9 mouse cellular contexts compared by ENCODE assay signal in the genomic region with DNA sequence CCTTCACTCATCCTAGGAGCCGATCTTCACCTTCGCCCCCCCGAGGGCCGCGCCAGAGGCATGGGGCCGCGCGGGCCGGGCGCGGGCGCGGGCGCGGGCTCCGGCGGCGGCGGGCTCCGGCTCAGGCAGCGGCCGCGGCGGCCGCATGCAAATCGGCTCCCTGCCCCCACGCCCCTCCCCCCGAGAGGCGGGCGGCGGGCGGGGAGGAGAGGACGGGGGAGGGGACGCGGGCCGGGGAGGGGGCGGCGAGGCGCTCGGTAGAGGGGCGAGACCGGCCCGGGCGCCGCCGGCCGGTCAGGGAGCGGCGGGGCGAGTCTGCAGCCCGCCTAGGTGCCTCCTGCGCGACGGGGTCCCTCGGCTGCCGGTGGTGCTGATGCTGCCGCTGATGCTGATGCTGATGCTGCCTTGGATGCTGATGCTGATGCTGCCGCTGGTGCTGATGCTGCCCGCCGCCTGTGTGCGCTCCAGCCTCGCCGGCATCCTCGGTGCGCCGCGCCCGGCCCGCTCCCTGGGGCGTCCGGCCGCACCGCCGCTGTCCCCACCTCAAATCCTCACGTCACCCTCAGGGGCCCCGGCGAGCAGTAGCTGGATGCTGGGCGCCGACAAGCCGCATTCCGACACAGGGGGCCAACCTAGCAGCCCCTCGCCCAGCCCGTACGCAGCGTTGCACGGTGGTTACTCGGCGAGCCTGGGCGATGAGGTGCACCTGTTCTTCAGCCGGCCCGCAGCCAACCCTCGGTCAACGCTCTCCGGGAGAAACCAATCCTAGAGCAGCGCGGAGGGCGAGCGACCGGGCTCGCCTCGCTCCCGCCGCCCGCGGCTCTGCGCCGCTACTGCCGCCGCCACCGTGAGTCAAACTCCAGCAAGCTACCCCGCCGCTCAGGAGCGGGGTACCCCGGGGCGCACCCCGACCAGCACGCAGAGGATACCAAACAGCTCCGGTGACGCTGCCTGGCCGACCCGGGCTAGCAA. TPM values are rescaled to one million over a fixed set of nuclear protein-coding genes. Genes with fewer than 3 reads are reported as not detected.
DNase-seq lines count a peak whose midpoint lies in the region; ATAC-seq and TF ChIP-seq lines count a peak whose summit lies in the region.
"Had no signal": no experiment of that assay in that cellular context is flagged by ENCODE, and none has a peak within 500 bp of the region (broad histone marks: within the 10 kb centered on the region; RNA-seq: fewer than 3 reads in every experiment).

A gene (minus strand): TSS at position 299 of the 972 bp plus-strand sequence.

- ATAC-seq in lung, postnatal 0 days: peak; percentile 43; the same call in 1 of the 2 replicates
- peak; percentile 85 for ATAC-seq in midbrain, embryonic 15.5 days (replicated peaks)

- DNase-seq in lung, postnatal 0 days (ENCODE audit: low spot score): no peak
- DNase-seq in lung, postnatal 25 days (ENCODE audit: low spot score): no peak
- peak; percentile 85 to 88 for DNase-seq in cerebellum, postnatal 10 days
- DNase-seq in frontal cortex, adult 2 months (ENCODE audit: extremely low spot score in 1 of 2, low spot score in 1 of 2): peak in 1 of 2 experiments; percentile 63
- DNase-seq in left cerebral cortex, adult 2 months (ENCODE audit: extremely low spot score in 1 of 2, low spot score in 2 of 2): peak; percentile 71 to 72
- DNase-seq in T-cell, adult 2 months (ENCODE audit: low spot score): no peak
- DNase-seq in lung, postnatal 36 days: no peak

- H3K9ac ChIP-seq in lung, postnatal 0 days (replicated peaks; ENCODE audit: low read depth): no peak within 1 kb of the TSS
- H3K9ac ChIP-seq in midbrain, embryonic 15.5 days: peak within 1 kb of the TSS; percentile 89

- no peaks in the 10 kb centered on the region for H3K36me3 ChIP-seq in lung, postnatal 0 days (ENCODE audit: insufficient read depth, low read length)
- no peaks in the 10 kb centered on the region for H3K36me3 ChIP-seq in midbrain, embryonic 15.5 days (replicated peaks)

- peak within 1 kb of the TSS; percentile 60 for H3K4me2 ChIP-seq in lung, postnatal 0 days (replicated peaks; ENCODE audit: low read depth, low read length)
- peak within 1 kb of the TSS; percentile 70 for H3K4me2 ChIP-seq in midbrain, embryonic 15.5 days

- H3K4me1 ChIP-seq in lung, postnatal 0 days (ENCODE audit: insufficient read depth, low read depth, low read length): no peaks in the 10 kb centered on the region
- H3K4me1 ChIP-seq in midbrain, embryonic 15.5 days: peaks cover 18% of the 10 kb centered on the region

- intact Hi-C loops in left cerebral cortex, adult 2 months (cut with DNase I): loop anchor here (1.0 to 5.0 kb wide), 2 partner anchors 366 to 481 kb away; no protein-coding TSS in a partner anchor

- 2% methylated on average over 71 of the region's 121 CpGs for WGBS in lung, postnatal 0 days
- under 1% methylated on average over 96 of the region's 121 CpGs for WGBS in midbrain, embryonic 15.5 days

- no peak within 1 kb of the TSS for H3K27ac ChIP-seq in lung, postnatal 0 days (ENCODE audit: low read length)
- H3K27ac ChIP-seq in left cerebral cortex, adult 2 months: peak within 1 kb of the TSS; percentile 97
- H3K27ac ChIP-seq in midbrain, embryonic 15.5 days: peak within 1 kb of the TSS; percentile 97

- no peak for TF ChIP-seq EP300 in lung, postnatal 0 days (IDR thresholded peaks at IDR 0.05)

- peaks cover 42% of the 10 kb centered on the region for H3K27me3 ChIP-seq in lung, postnatal 0 days (replicated peaks; ENCODE audit: insufficient read depth, low read length)
- H3K27me3 ChIP-seq in midbrain, embryonic 15.5 days (replicated peaks): no peaks in the 10 kb centered on the region

- TF ChIP-seq CTCF in lung, postnatal 0 days (IDR thresholded peaks at IDR 0.05): no peak
- peak; percentile 42 for TF ChIP-seq CTCF in left cerebral cortex, adult 2 months (IDR thresholded peaks at IDR 0.05)

- H3K9me3 ChIP-seq in lung, postnatal 0 days (ENCODE audit: low read length): no peaks in the 10 kb centered on the region
- H3K9me3 ChIP-seq in midbrain, embryonic 15.5 days: no peaks in the 10 kb centered on the region

- H3K4me3 ChIP-seq in lung, postnatal 0 days (ENCODE audit: low read depth, low read length): peak within 1 kb of the TSS; percentile 29
- peak within 1 kb of the TSS; percentile 67 for H3K4me3 ChIP-seq in left cerebral cortex, adult 2 months
- peak within 1 kb of the TSS; percentile 83 for H3K4me3 ChIP-seq in midbrain, embryonic 15.5 days

RNA-seq across cellular contexts. Expression of the gene that starts here (rescaled TPM):
- not detected in 2 replicates for polyA plus RNA-seq in lung, postnatal 0 days (2015; fragmentation: Nextera tagmentation; extraction: Ambion mirVana)
- polyA plus RNA-seq in frontal cortex, adult 2 months (2012; rRNA removed): 24.6 and 25.4 TPM in 2 replicates
- 10 to 100 TPM; 73.3 to 76.3 TPM for total RNA-seq in left cerebral cortex, adult 2 months (2021)
- polyA plus RNA-seq in midbrain, embryonic 15.5 days (2015; fragmentation: Nextera tagmentation; extraction: Ambion mirVana): 14.8 and 17.2 TPM in 2 replicates
- total RNA-seq: neutrophil, adult 5-6 weeks had no signal

Comparison
In these comparisons a context has a peak if more than half of its experiments do, and no peak if none do; other contexts are left out.
1. RNA of the gene that starts here (polyA plus RNA-seq): 24.6 to 25.4 TPM in frontal cortex, adult 2 months and 14.8 to 17.2 TPM in midbrain, embryonic 15.5 days; not detected in lung, postnatal 0 days; every median in the first group is over 10 times any median in the second.
2. Peak in ATAC-seq, H3K4me3 ChIP-seq and H3K4me2 ChIP-seq in lung, postnatal 0 days; RNA of the gene not detected or under 1 TPM.
3. DNase-seq: peak in cerebellum, postnatal 10 days (2 of 2) and left cerebral cortex, adult 2 months (2 of 2); none in lung, postnatal 0 days (single experiment), lung, postnatal 25 days (single experiment), T-cell, adult 2 months (single experiment) and lung, postnatal 36 days (single experiment).
4. H3K4me3 ChIP-seq: peak in every context shown above with its lines; median percentile 83 in midbrain, embryonic 15.5 days; 67 in left cerebral cortex, adult 2 months; 29 in lung, postnatal 0 days.